In genomic region chr10:95717106-95717680, GRCm38 (mm10) we compare ENCODE assay signal across 24 mouse cellular contexts. TPM values are rescaled to one million over a fixed set of nuclear protein-coding genes. Genes with fewer than 3 reads are reported as not detected.
A peak's percentile ranks its signal among the peaks of the same experiment; 100 is the strongest.
DNase-seq lines count a peak whose midpoint lies in the region; ATAC-seq and TF ChIP-seq lines count a peak whose summit lies in the region.
"Had no signal": no experiment of that assay in that cellular context is flagged by ENCODE, and none has a peak within 500 bp of the region (broad histone marks: within the 10 kb centered on the region; RNA-seq: fewer than 3 reads in every experiment).

No protein-coding gene starts in this region.

- H3K9me3 ChIP-seq in kidney, embryonic 14.5 days (ENCODE audit: control insufficient read depth, low read length), result no peaks in the 10 kb centered on the region
- H3K9me3 ChIP-seq in midbrain, embryonic 10.5 days (replicated peaks), result no peaks in the 10 kb centered on the region
- no peaks in the 10 kb centered on the region for H3K9me3 ChIP-seq in midbrain, embryonic 15.5 days
- H3K9me3 ChIP-seq in intestine, postnatal 0 days (ENCODE audit: control insufficient read depth), result no peaks in the 10 kb centered on the region
- H3K9me3 ChIP-seq: embryonic facial prominence, embryonic 15.5 days; forebrain, embryonic 15.5 days; hindbrain, embryonic 15.5 days; limb, embryonic 10.5 days; neural tube, embryonic 15.5 days had no signal

- no peaks in the 10 kb centered on the region for H3K36me3 ChIP-seq in kidney, embryonic 14.5 days (ENCODE audit: control insufficient read depth, insufficient read depth, low read length)
- no peaks in the 10 kb centered on the region for H3K36me3 ChIP-seq in midbrain, embryonic 10.5 days
- H3K36me3 ChIP-seq in midbrain, embryonic 15.5 days (replicated peaks), result no peaks in the 10 kb centered on the region
- no peaks in the 10 kb centered on the region for H3K36me3 ChIP-seq in intestine, postnatal 0 days (ENCODE audit: control insufficient read depth, insufficient read depth)
- H3K36me3 ChIP-seq: embryonic facial prominence, embryonic 15.5 days; forebrain, embryonic 15.5 days; hindbrain, embryonic 15.5 days; limb, embryonic 10.5 days; neural tube, embryonic 15.5 days had no signal

- no peak overlapping the region for H3K27ac ChIP-seq in kidney, embryonic 14.5 days (ENCODE audit: low read depth, low read length)
- H3K27ac ChIP-seq in midbrain, embryonic 10.5 days (replicated peaks), result 0 out of 2 replicates have a peak overlapping the region, but pooled peaks have one; percentile 2
- H3K27ac ChIP-seq in midbrain, embryonic 15.5 days, result no peak overlapping the region
- H3K27ac ChIP-seq in intestine, postnatal 0 days (ENCODE audit: low read depth, low read length), result peak overlapping the region; percentile 35; the same call in 1 of the 2 replicates
- H3K27ac ChIP-seq: embryonic facial prominence, embryonic 15.5 days; forebrain, embryonic 15.5 days; hindbrain, embryonic 15.5 days; layer of hippocampus, adult 2 months; limb, embryonic 10.5 days; neural tube, embryonic 15.5 days had no signal

- no peak for TF ChIP-seq CTCF in intestine, postnatal 0 days (IDR thresholded peaks at IDR 0.05; ENCODE audit: low read depth)

- H3K4me3 ChIP-seq in kidney, embryonic 14.5 days (ENCODE audit: low read length), result no peak overlapping the region
- H3K4me3 ChIP-seq in midbrain, embryonic 10.5 days, result no peak overlapping the region
- H3K4me3 ChIP-seq in midbrain, embryonic 15.5 days, result no peak overlapping the region
- no peak overlapping the region for H3K4me3 ChIP-seq in intestine, postnatal 0 days (ENCODE audit: low read depth, low read length)
- H3K4me3 ChIP-seq: embryonic facial prominence, embryonic 15.5 days; forebrain, embryonic 15.5 days; hindbrain, embryonic 15.5 days; layer of hippocampus, adult 2 months; limb, embryonic 10.5 days; neural tube, embryonic 15.5 days had no signal

- 83% methylated on average over 16 of the region's 16 CpGs for WGBS in kidney, embryonic 14.5 days
- WGBS in midbrain, embryonic 10.5 days, result 87% methylated on average over 16 of the region's 16 CpGs
- WGBS in midbrain, embryonic 15.5 days, result 75% methylated on average over 16 of the region's 16 CpGs
- WGBS in intestine, postnatal 0 days, result 52% methylated on average over 16 of the region's 16 CpGs

- no peaks in the 10 kb centered on the region for H3K4me1 ChIP-seq in kidney, embryonic 14.5 days (ENCODE audit: control insufficient read depth, insufficient read depth, low read length)
- peaks cover 11% of the 10 kb centered on the region; the same call in 1 of the 2 replicates for H3K4me1 ChIP-seq in midbrain, embryonic 10.5 days
- no peaks in the 10 kb centered on the region for H3K4me1 ChIP-seq in midbrain, embryonic 15.5 days
- H3K4me1 ChIP-seq in intestine, postnatal 0 days (replicated peaks; ENCODE audit: control insufficient read depth, insufficient read depth, low read length), result 0 out of 2 replicates have a peak, but pooled peaks cover 4% of the 10 kb centered on the region
- H3K4me1 ChIP-seq: forebrain, embryonic 15.5 days; hindbrain, embryonic 15.5 days; neural tube, embryonic 15.5 days had no signal

- H3K27me3 ChIP-seq in kidney, embryonic 14.5 days (ENCODE audit: control insufficient read depth, insufficient read depth, low read length), result no peaks in the 10 kb centered on the region
- H3K27me3 ChIP-seq in midbrain, embryonic 10.5 days (ENCODE audit: low read depth, poor library complexity, severe bottlenecking), result no peaks in the 10 kb centered on the region
- H3K27me3 ChIP-seq in midbrain, embryonic 15.5 days (replicated peaks), result no peaks in the 10 kb centered on the region
- H3K27me3 ChIP-seq in intestine, postnatal 0 days (replicated peaks; ENCODE audit: control insufficient read depth, insufficient read depth, low read length), result no peaks in the 10 kb centered on the region
- H3K27me3 ChIP-seq: embryonic facial prominence, embryonic 15.5 days; forebrain, embryonic 15.5 days; hindbrain, embryonic 15.5 days; neural tube, embryonic 15.5 days had no signal

- no peak overlapping the region for H3K4me2 ChIP-seq in kidney, embryonic 14.5 days (replicated peaks; ENCODE audit: low read depth, low read length)
- no peak overlapping the region for H3K4me2 ChIP-seq in midbrain, embryonic 15.5 days
- peak overlapping the region; percentile 37 for H3K4me2 ChIP-seq in intestine, postnatal 0 days (replicated peaks; ENCODE audit: low read depth)
- H3K4me2 ChIP-seq: embryonic facial prominence, embryonic 15.5 days; forebrain, embryonic 15.5 days; hindbrain, embryonic 15.5 days; liver, embryonic 11.5 days; midbrain, embryonic 11.5 days; neural tube, embryonic 15.5 days had no signal

- ATAC-seq in kidney, embryonic 14.5 days (ENCODE audit: low FRiP score, low TSS enrichment), result no peak
- ATAC-seq in midbrain, embryonic 15.5 days (replicated peaks), result no peak
- ATAC-seq in intestine, postnatal 0 days, result peak; percentile 54
- ATAC-seq: CD4-positive, CD25-positive, alpha-beta regulatory T cell, adult 4 months; forebrain, embryonic 15.5 days; liver, postnatal 0 days; lung, postnatal 0 days had no signal

- no peak overlapping the region for H3K9ac ChIP-seq in kidney, embryonic 14.5 days (ENCODE audit: low read depth, low read length)
- H3K9ac ChIP-seq in midbrain, embryonic 15.5 days, result no peak overlapping the region
- no peak overlapping the region for H3K9ac ChIP-seq in intestine, postnatal 0 days (ENCODE audit: low read depth, low read length)
- H3K9ac ChIP-seq: embryonic facial prominence, embryonic 15.5 days; forebrain, embryonic 15.5 days; hindbrain, embryonic 15.5 days; liver, postnatal 0 days; neural tube, embryonic 15.5 days had no signal

- DNase-seq in kidney, adult 9 months, result peak; percentile 71
- no peak for DNase-seq in midbrain, embryonic 10.5 days (ENCODE audit: low spot score)
- DNase-seq in spleen, postnatal 4 days (ENCODE audit: low spot score in 2 of 2), result no peak
- no peak for DNase-seq in embryo, embryonic 9.5 days (ENCODE audit: extremely low spot score)
- DNase-seq: adrenal gland, postnatal 36 days; cerebellum, adult 9-10 months; liver, postnatal 0 days; thymus, postnatal 4 days had no signal

RNA-seq across cellular contexts. Expression of gene Anapc15-ps, which starts 43.9 kb away (rescaled TPM):
- polyA plus RNA-seq in kidney, embryonic 14.5 days (2014; fragmentation: Nextera tagmentation; extraction: Ambion mirVana), result 0.59 TPM in 1 of 2 replicates, not detected in the other
- not detected in 2 replicates for polyA plus RNA-seq in midbrain, embryonic 10.5 days (2016; fragmentation: Nextera tagmentation; extraction: Ambion mirVana)
- polyA plus RNA-seq in midbrain, embryonic 15.5 days (2015; fragmentation: Nextera tagmentation; extraction: Ambion mirVana), result 0.52 TPM in 1 of 2 replicates, not detected in the other
- not detected in 2 replicates for polyA plus RNA-seq in intestine, postnatal 0 days (2015; fragmentation: Nextera tagmentation; extraction: Ambion mirVana)
- polyA plus RNA-seq: CD4-positive, CD25-positive, alpha-beta regulatory T cell, adult 4 months; embryonic facial prominence, embryonic 15.5 days; forebrain, embryonic 15.5 days; gonadal fat pad, adult 2 months; hindbrain, embryonic 15.5 days; intestine, embryonic 14.5 days; limb, embryonic 10.5 days; liver, embryonic 11.5 days; liver, postnatal 0 days; lung, postnatal 0 days; midbrain, embryonic 11.5 days; neural tube, embryonic 15.5 days; small intestine, adult 2 months had no signal

Comparison
In these comparisons a context has a peak if more than half of its experiments do, and no peak if none do; other contexts are left out.
1. H3K27ac ChIP-seq: peak in midbrain, embryonic 10.5 days (single experiment) and intestine, postnatal 0 days (single experiment); none in kidney, embryonic 14.5 days (single experiment) and midbrain, embryonic 15.5 days (single experiment).